Mouse (Mus musculus): Measurements from ENCODE around the gene Clpp. TPM values are rescaled to one million over a fixed set of nuclear protein-coding genes. Genes with fewer than 3 reads are reported as not detected.

The Clpp gene
- polyA plus RNA-seq, 1 experiment from 2014 or later = 172 TPM

GRCm38 (mm10) chr17:56981049-56981448 lies 9.1 kb upstream of the Clpp start:
- Histone ChIP-seq H3K27ac (replicated peaks; ENCODE audit: low read depth, low read length) (no peak overlapping the region), H3K4me2 (ENCODE audit: low read length) (no peak overlapping the region), H3K36me3 (ENCODE audit: control insufficient read depth, insufficient read depth, low read length) (no peaks in the 10 kb centered on the region), H3K27me3 (ENCODE audit: control insufficient read depth, insufficient read depth, low read length) (no peaks in the 10 kb centered on the region), H3K4me1 (ENCODE audit: control insufficient read depth, insufficient read depth, low read length) (no peaks in the 10 kb centered on the region), H3K9ac (replicated peaks; ENCODE audit: low read length) (no peak overlapping the region), H3K4me3 (replicated peaks; ENCODE audit: low read depth, low read length) (no peak overlapping the region), H3K9me3 (ENCODE audit: control insufficient read depth, low read length) (no peaks in the 10 kb centered on the region)
- no peak for ATAC-seq (ENCODE audit: low FRiP score, low TSS enrichment)
- 82% methylated on average over 7 of the region's 7 CpGs for WGBS
- DNase-seq = no peak

DNA sequence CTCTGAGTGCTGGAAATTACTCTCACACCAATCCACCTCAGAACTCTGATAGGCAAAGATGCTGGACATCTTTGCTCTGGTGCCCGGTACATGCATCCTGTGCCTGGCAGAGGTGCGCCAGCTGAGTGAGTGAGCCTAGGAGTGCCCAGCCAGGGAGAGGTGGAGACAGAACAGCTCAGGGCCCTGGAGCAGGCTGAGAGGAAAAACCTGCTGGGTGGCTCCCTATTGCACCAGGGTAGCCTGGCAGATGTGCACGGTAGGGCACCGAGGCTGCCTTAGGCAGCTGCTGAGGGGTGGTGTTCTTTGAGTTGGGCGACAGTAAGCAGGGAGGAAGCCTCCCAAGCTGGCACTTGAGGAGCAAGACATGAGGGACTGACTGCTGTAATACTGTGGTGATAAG lies 8.1 kb upstream of the Clpp start, which contains the start of gene Acer1:
Gene Acer1, minus strand, starts transcription at position 114 of the 400 bp plus-strand sequence.
- no peaks in the 10 kb centered on the region for H3K4me1 ChIP-seq (ENCODE audit: control insufficient read depth, insufficient read depth, low read length)
- no peak within 1 kb of the TSS for H3K27ac ChIP-seq (replicated peaks; ENCODE audit: low read depth, low read length)
- no peak within 1 kb of the TSS for H3K4me2 ChIP-seq (ENCODE audit: low read length)
- H3K27me3 ChIP-seq (ENCODE audit: control insufficient read depth, insufficient read depth, low read length) = no peaks in the 10 kb centered on the region
- no peak for ATAC-seq (ENCODE audit: low FRiP score, low TSS enrichment)
- no peak within 1 kb of the TSS for H3K4me3 ChIP-seq (replicated peaks; ENCODE audit: low read depth, low read length)
- no peak within 1 kb of the TSS for H3K9ac ChIP-seq (replicated peaks; ENCODE audit: low read length)
- 77% methylated on average over 5 of the region's 5 CpGs for WGBS
- H3K36me3 ChIP-seq (ENCODE audit: control insufficient read depth, insufficient read depth, low read length) = no peaks in the 10 kb centered on the region
- no peak for DNase-seq
- H3K9me3 ChIP-seq (ENCODE audit: control insufficient read depth, low read length) = no peaks in the 10 kb centered on the region

- no peak for DNase-seq
- H3K4me1 ChIP-seq (ENCODE audit: control insufficient read depth, insufficient read depth, low read length) = no peaks in the 10 kb centered on the region
- H3K4me2 ChIP-seq (ENCODE audit: low read length) = no peak overlapping the region
- no peaks in the 10 kb centered on the region for H3K9me3 ChIP-seq (ENCODE audit: control insufficient read depth, low read length)
- WGBS = 81% methylated on average over 9 of the region's 9 CpGs
- H3K4me3 ChIP-seq (replicated peaks; ENCODE audit: low read depth, low read length) = no peak overlapping the region
- H3K36me3 ChIP-seq (ENCODE audit: control insufficient read depth, insufficient read depth, low read length) = no peaks in the 10 kb centered on the region
- no peak overlapping the region for H3K27ac ChIP-seq (replicated peaks; ENCODE audit: low read depth, low read length)
- ATAC-seq (ENCODE audit: low FRiP score, low TSS enrichment) = no peak
- no peaks in the 10 kb centered on the region for H3K27me3 ChIP-seq (ENCODE audit: control insufficient read depth, insufficient read depth, low read length)
- no peak overlapping the region for H3K9ac ChIP-seq (replicated peaks; ENCODE audit: low read length)
These were observed 5.2 kb upstream of the Clpp start for GRCm38 (mm10) chr17:56984886-56985285.

GRCm38 (mm10) chr17:56985656-56986055 lies 4.4 kb upstream of the Clpp start:
- 81% methylated on average over 3 of the region's 3 CpGs for WGBS
- no peak for DNase-seq
- Histone ChIP-seq H3K36me3 (ENCODE audit: control insufficient read depth, insufficient read depth, low read length) (no peaks in the 10 kb centered on the region), H3K4me2 (ENCODE audit: low read length) (no peak overlapping the region), H3K9me3 (ENCODE audit: control insufficient read depth, low read length) (no peaks in the 10 kb centered on the region), H3K9ac (replicated peaks; ENCODE audit: low read length) (no peak overlapping the region), H3K27ac (replicated peaks; ENCODE audit: low read depth, low read length) (no peak overlapping the region), H3K4me3 (replicated peaks; ENCODE audit: low read depth, low read length) (no peak overlapping the region), H3K4me1 (ENCODE audit: control insufficient read depth, insufficient read depth, low read length) (peaks cover under 1% of the 10 kb centered on the region; the same call in 1 of the 2 replicates), H3K27me3 (ENCODE audit: control insufficient read depth, insufficient read depth, low read length) (no peaks in the 10 kb centered on the region)
- no peak for ATAC-seq (ENCODE audit: low FRiP score, low TSS enrichment)

GRCm38 (mm10) chr17:56986105-56986805 lies 3.9 kb upstream of the Clpp start:
- DNase-seq (no peak), ATAC-seq (ENCODE audit: low FRiP score, low TSS enrichment) (no peak)
- Histone ChIP-seq H3K4me1 (ENCODE audit: control insufficient read depth, insufficient read depth, low read length) (peaks cover 6% of the 10 kb centered on the region), H3K4me2 (ENCODE audit: low read length) (no peak overlapping the region), H3K27me3 (ENCODE audit: control insufficient read depth, insufficient read depth, low read length) (no peaks in the 10 kb centered on the region), H3K9me3 (ENCODE audit: control insufficient read depth, low read length) (no peaks in the 10 kb centered on the region), H3K4me3 (replicated peaks; ENCODE audit: low read depth, low read length) (no peak overlapping the region), H3K9ac (replicated peaks; ENCODE audit: low read length) (no peak overlapping the region), H3K36me3 (ENCODE audit: control insufficient read depth, insufficient read depth, low read length) (no peaks in the 10 kb centered on the region), H3K27ac (replicated peaks; ENCODE audit: low read depth, low read length) (no peak overlapping the region)
- WGBS = 87% methylated on average over 3 of the region's 3 CpGs

DNA sequence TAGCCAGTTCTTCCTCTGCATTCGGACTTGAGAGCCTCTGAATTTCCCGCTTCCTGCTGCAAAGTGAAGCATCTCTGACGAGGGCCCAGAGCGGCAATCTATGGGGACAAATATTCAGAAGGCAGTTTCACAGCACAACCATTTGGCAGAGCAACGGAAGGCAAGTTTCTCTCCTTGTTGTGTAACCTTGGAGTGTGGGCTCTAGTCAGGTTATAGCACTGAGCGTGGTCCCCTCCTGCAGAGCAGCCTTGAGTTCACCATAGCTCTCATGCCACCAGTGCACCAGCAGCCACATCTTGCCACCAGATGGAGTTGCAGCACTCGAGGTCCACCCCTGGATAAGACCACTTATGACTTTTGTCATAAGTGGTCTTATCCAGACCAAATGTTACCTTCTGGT lies 1.7 kb upstream of the Clpp start:
- ATAC-seq (ENCODE audit: low FRiP score, low TSS enrichment) (no peak), DNase-seq (no peak)
- no peaks in the 10 kb centered on the region for H3K27me3 ChIP-seq (ENCODE audit: control insufficient read depth, insufficient read depth, low read length)
- H3K9me3 ChIP-seq (ENCODE audit: control insufficient read depth, low read length) = no peaks in the 10 kb centered on the region
- H3K4me1 ChIP-seq (ENCODE audit: control insufficient read depth, insufficient read depth, low read length) = peaks cover 11% of the 10 kb centered on the region
- no peak overlapping the region for H3K9ac ChIP-seq (replicated peaks; ENCODE audit: low read length)
- H3K27ac ChIP-seq (replicated peaks; ENCODE audit: low read depth, low read length) = no peak overlapping the region
- H3K4me2 ChIP-seq (ENCODE audit: low read length) = no peak overlapping the region
- WGBS = 90% methylated on average over 7 of the region's 7 CpGs
- H3K4me3 ChIP-seq (replicated peaks; ENCODE audit: low read depth, low read length) = no peak overlapping the region
- peaks cover 13% of the 10 kb centered on the region for H3K36me3 ChIP-seq (ENCODE audit: control insufficient read depth, insufficient read depth, low read length)

DNA sequence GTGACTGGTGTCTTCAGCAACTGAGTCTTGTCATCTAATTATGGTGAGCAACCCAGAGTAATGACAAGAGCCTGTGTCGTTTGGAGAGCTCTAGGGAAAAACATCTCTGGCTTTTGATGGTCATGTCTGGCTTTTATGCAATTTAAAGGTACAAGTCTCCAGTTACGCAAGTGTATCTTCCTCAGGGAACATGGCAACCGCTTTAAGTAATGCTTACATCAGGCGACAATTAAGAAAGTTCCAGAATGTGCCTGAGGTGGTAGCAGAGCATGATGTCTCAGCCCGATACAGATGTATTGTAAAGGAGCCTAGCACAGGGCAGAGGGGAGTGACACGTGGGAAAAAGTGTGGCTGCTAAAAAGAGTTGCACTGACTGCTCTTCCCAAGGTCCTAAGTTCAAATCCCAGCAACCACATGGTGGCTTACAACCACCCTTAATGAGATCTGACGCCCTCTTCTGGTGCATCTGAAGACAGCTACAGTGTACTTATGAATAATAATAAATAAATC lies 1.1 kb upstream of the Clpp start:
- no peaks in the 10 kb centered on the region for H3K9me3 ChIP-seq (ENCODE audit: control insufficient read depth, low read length)
- H3K4me1 ChIP-seq (ENCODE audit: control insufficient read depth, insufficient read depth, low read length) = peaks cover 11% of the 10 kb centered on the region
- peak overlapping the region; percentile 87 for H3K4me3 ChIP-seq (replicated peaks; ENCODE audit: low read depth, low read length)
- H3K27me3 ChIP-seq (ENCODE audit: control insufficient read depth, insufficient read depth, low read length) = no peaks in the 10 kb centered on the region
- peak overlapping the region; percentile 84; the same call in 1 of the 2 replicates for H3K9ac ChIP-seq (replicated peaks; ENCODE audit: low read length)
- peaks cover 18% of the 10 kb centered on the region for H3K36me3 ChIP-seq (ENCODE audit: control insufficient read depth, insufficient read depth, low read length)
- WGBS = 73% methylated on average over 7 of the region's 7 CpGs
- peak overlapping the region; percentile 82 for H3K27ac ChIP-seq (replicated peaks; ENCODE audit: low read depth, low read length)
- no peak for ATAC-seq (ENCODE audit: low FRiP score, low TSS enrichment)
- DNase-seq = no peak
- peak overlapping the region; percentile 70 for H3K4me2 ChIP-seq (ENCODE audit: low read length)

- ATAC-seq (ENCODE audit: low FRiP score, low TSS enrichment) (peak; percentile 93), DNase-seq (peak; percentile 93)
- H3K36me3 ChIP-seq (ENCODE audit: control insufficient read depth, insufficient read depth, low read length) = peaks cover 24% of the 10 kb centered on the region
- H3K4me3 ChIP-seq (replicated peaks; ENCODE audit: low read depth, low read length) = peak overlapping the region; percentile 87
- peaks cover 11% of the 10 kb centered on the region for H3K4me1 ChIP-seq (ENCODE audit: control insufficient read depth, insufficient read depth, low read length)
- no peaks in the 10 kb centered on the region for H3K9me3 ChIP-seq (ENCODE audit: control insufficient read depth, low read length)
- 3% methylated on average over 25 of the region's 25 CpGs for WGBS
- H3K27ac ChIP-seq (replicated peaks; ENCODE audit: low read depth, low read length) = peak overlapping the region; percentile 82
- peak overlapping the region; percentile 70 for H3K4me2 ChIP-seq (ENCODE audit: low read length)
- H3K27me3 ChIP-seq (ENCODE audit: control insufficient read depth, insufficient read depth, low read length) = no peaks in the 10 kb centered on the region
- peak overlapping the region; percentile 84 for H3K9ac ChIP-seq (replicated peaks; ENCODE audit: low read length)
These were observed 514 bp upstream of the Clpp start for GRCm38 (mm10) chr17:56989467-56990114.
